ENCODE assay signal across 7 mouse cellular contexts in the genomic region with DNA sequence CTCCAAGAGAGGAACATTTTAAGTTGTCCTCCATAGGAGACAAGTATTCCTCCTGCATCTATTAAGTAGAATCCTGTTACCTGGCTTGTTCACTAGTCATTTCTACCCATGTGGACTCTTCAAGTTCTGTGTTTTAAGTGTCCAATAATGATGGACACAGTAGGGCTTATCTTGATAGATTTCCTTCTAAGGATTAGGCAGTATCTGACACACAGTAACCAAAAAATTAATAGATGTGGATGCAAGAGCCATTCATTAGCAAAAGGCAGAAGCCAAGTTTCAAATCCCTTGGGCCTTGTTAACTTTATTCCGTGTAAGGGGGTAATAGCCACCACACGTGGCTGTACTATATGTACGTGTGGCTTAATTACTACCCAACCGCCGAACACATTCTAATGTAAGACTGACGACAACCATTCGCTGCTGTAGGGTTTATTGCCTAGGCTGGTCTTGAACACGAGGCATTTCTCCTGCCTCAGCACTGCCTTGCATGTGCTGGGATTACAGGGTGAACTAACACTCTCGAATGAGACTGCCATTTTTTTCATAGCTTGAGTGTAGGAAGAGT. TPM values are rescaled to one million over a fixed set of nuclear protein-coding genes. Genes with fewer than 3 reads are reported as not detected.
DNase-seq lines count a peak whose midpoint lies in the region; ATAC-seq and TF ChIP-seq lines count a peak whose summit lies in the region.

No protein-coding gene starts in this region.

- H3K9me3 ChIP-seq in lung, postnatal 0 days (ENCODE audit: low read length): no peaks in the 10 kb centered on the region
- no peaks in the 10 kb centered on the region for H3K9me3 ChIP-seq in limb, embryonic 12.5 days

- H3K27ac ChIP-seq in lung, postnatal 0 days (ENCODE audit: low read length): peak overlapping the region; percentile 69
- H3K27ac ChIP-seq in limb, embryonic 12.5 days: peak overlapping the region; percentile 81
- no peak overlapping the region for H3K27ac ChIP-seq in small intestine, adult 2 months (ENCODE audit: insufficient read depth, low read depth, low read length)

- peaks cover 5% of the 10 kb centered on the region; the same call in 1 of the 2 replicates for H3K4me1 ChIP-seq in lung, postnatal 0 days (ENCODE audit: insufficient read depth, low read depth, low read length)
- H3K4me1 ChIP-seq in limb, embryonic 12.5 days (replicated peaks): peaks cover 6% of the 10 kb centered on the region
- no peaks in the 10 kb centered on the region; the same call in 1 of the 2 replicates for H3K4me1 ChIP-seq in small intestine, adult 2 months (ENCODE audit: control insufficient read depth, insufficient read depth, insufficient read length, low read length)

- no peak for ATAC-seq in lung, postnatal 0 days
- ATAC-seq in erythroblast, adult 5-6 weeks (replicated peaks; ENCODE audit: low FRiP score, poor library complexity, severe bottlenecking): peak; percentile 34
- no peak; the same call in 1 of the 2 replicates for ATAC-seq in limb, embryonic 12.5 days (ENCODE audit: insufficient number of reproducible peaks, insufficient read depth, low FRiP score, low TSS enrichment, low read depth)

- peak overlapping the region; percentile 66 for H3K4me3 ChIP-seq in lung, postnatal 0 days (ENCODE audit: low read depth, low read length)
- peak overlapping the region; percentile 77 for H3K4me3 ChIP-seq in limb, embryonic 12.5 days (replicated peaks)
- peak overlapping the region; percentile 85 for H3K4me3 ChIP-seq in small intestine, adult 2 months (ENCODE audit: low read depth, low read length)

- peaks cover 5% of the 10 kb centered on the region; the same call in 1 of the 2 replicates for H3K36me3 ChIP-seq in lung, postnatal 0 days (ENCODE audit: insufficient read depth, low read length)
- peaks cover 14% of the 10 kb centered on the region; the same call in 1 of the 2 replicates for H3K36me3 ChIP-seq in limb, embryonic 12.5 days
- H3K36me3 ChIP-seq in small intestine, adult 2 months (ENCODE audit: control insufficient read depth, insufficient read depth, low read length): peaks cover 2% of the 10 kb centered on the region; the same call in 1 of the 2 replicates

- no peaks in the 10 kb centered on the region; the same call in 1 of the 2 replicates for H3K27me3 ChIP-seq in lung, postnatal 0 days (replicated peaks; ENCODE audit: insufficient read depth, low read length)
- 0 out of 2 replicates have a peak, but pooled peaks cover 4% of the 10 kb centered on the region for H3K27me3 ChIP-seq in limb, embryonic 12.5 days
- H3K27me3 ChIP-seq in small intestine, adult 2 months (ENCODE audit: control insufficient read depth, insufficient read depth, low read length): no peaks in the 10 kb centered on the region

- peak overlapping the region; percentile 67 for H3K4me2 ChIP-seq in lung, postnatal 0 days (replicated peaks; ENCODE audit: low read depth, low read length)
- H3K4me2 ChIP-seq in limb, embryonic 12.5 days: peak overlapping the region; percentile 76

- no peak for TF ChIP-seq POLR2A in small intestine, adult 2 months (IDR thresholded peaks at IDR 0.05; ENCODE audit: low read depth, low read length)

- WGBS in lung, postnatal 0 days: 1% methylated on average over 9 of the region's 9 CpGs
- under 1% methylated on average over 9 of the region's 9 CpGs for WGBS in limb, embryonic 12.5 days
- WGBS in small intestine, adult 2 months: under 1% methylated on average over 9 of the region's 9 CpGs

- H3K9ac ChIP-seq in lung, postnatal 0 days (replicated peaks; ENCODE audit: low read depth): peak overlapping the region; percentile 63
- H3K9ac ChIP-seq in limb, embryonic 12.5 days (replicated peaks): peak overlapping the region; percentile 77

- no peak for DNase-seq in lung, postnatal 0 days (ENCODE audit: low spot score)
- no peak for DNase-seq in lung, adult 18-20 months
- DNase-seq in B cell, adult 2 months: no peak
- DNase-seq in adrenal gland, postnatal 36 days: no peak

- TF ChIP-seq EP300 in lung, postnatal 0 days (IDR thresholded peaks at IDR 0.05): no peak

- no peak for TF ChIP-seq CTCF in lung, postnatal 0 days (IDR thresholded peaks at IDR 0.05)
- TF ChIP-seq CTCF in small intestine, adult 2 months (IDR thresholded peaks at IDR 0.05; ENCODE audit: extremely low read depth, insufficient read length, insufficient replicate concordance, low read depth, low read length): no peak

RNA-seq across cellular contexts. Expression of a gene that starts 0.6 kb away (rescaled TPM):
- 5.5 and 6.0 TPM in 2 replicates for polyA plus RNA-seq in lung, postnatal 0 days (2015; fragmentation: Nextera tagmentation; extraction: Ambion mirVana)
- total RNA-seq in erythroblast, adult 5-6 weeks (2015; ENCODE audit: low replicate concordance): 21.1 and 63.0 TPM in 2 replicates
- 29.1 and 32.1 TPM in 2 replicates for total RNA-seq in erythroblast, adult 5-6 weeks (2017; ENCODE audit: low replicate concordance)
- polyA plus RNA-seq in limb, embryonic 12.5 days (2016; fragmentation: Nextera tagmentation; extraction: Ambion mirVana): 22.4 and 25.3 TPM in 2 replicates
- 0.41 and 0.72 TPM in 2 replicates for polyA plus RNA-seq in small intestine, adult 2 months (2012; rRNA removed)
- total RNA-seq in adrenal gland, postnatal 36 days (2021): 10 to 100 TPM; 11.4 to 12.3 TPM

RNA-seq across cellular contexts. Expression of a gene that starts 50.8 kb away (rescaled TPM):
- 8.7 and 11.0 TPM in 2 replicates for polyA plus RNA-seq in lung, postnatal 0 days (2015; fragmentation: Nextera tagmentation; extraction: Ambion mirVana)
- total RNA-seq in erythroblast, adult 5-6 weeks (2015; ENCODE audit: low replicate concordance): 2.7 and 3.8 TPM in 2 replicates
- 0.94 and 2.6 TPM in 2 replicates for total RNA-seq in erythroblast, adult 5-6 weeks (2017; ENCODE audit: low replicate concordance)
- polyA plus RNA-seq in limb, embryonic 12.5 days (2016; fragmentation: Nextera tagmentation; extraction: Ambion mirVana): 8.4 and 10.3 TPM in 2 replicates
- 6.8 and 10.0 TPM in 2 replicates for polyA plus RNA-seq in small intestine, adult 2 months (2012; rRNA removed)
- total RNA-seq in adrenal gland, postnatal 36 days (2021): 100 to 1,000 TPM in 1 of 2 experiments, 10 to 100 TPM in 1; 99.2 to 104 TPM

RNA-seq across cellular contexts. Expression of a gene that starts 51.0 kb away (rescaled TPM):
- polyA plus RNA-seq in lung, postnatal 0 days (2015; fragmentation: Nextera tagmentation; extraction: Ambion mirVana): 34.9 and 35.3 TPM in 2 replicates
- 92.0 and 139 TPM in 2 replicates for total RNA-seq in erythroblast, adult 5-6 weeks (2015; ENCODE audit: low replicate concordance)
- total RNA-seq in erythroblast, adult 5-6 weeks (2017; ENCODE audit: low replicate concordance): 429 and 577 TPM in 2 replicates
- polyA plus RNA-seq in limb, embryonic 12.5 days (2016; fragmentation: Nextera tagmentation; extraction: Ambion mirVana): 85.4 and 86.1 TPM in 2 replicates
- polyA plus RNA-seq in small intestine, adult 2 months (2012; rRNA removed): 1.9 and 3.9 TPM in 2 replicates
- total RNA-seq in adrenal gland, postnatal 36 days (2021): 10 to 100 TPM; 87.9 to 98.6 TPM
